Comparison of ENCODE assay signal across 24 mouse cellular contexts in the genomic region with DNA sequence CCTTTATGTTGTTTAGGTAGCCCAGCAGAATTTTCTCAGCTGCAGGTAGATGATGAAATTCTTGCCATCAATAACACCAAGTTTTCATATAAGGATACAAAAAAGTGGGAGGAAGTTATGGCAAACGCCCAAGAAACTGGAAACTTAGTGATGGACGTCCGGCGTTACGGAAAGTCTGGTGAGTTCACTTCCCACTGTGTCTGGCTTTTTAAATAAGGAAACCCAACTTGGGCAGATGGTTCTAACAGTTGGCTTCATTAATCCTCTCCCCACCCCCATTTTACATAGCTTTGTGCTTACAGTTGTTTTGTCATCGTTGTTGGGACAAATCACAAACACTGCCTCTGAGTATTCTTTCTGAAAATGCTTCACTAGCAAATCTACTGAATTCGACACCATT.
A peak's percentile ranks its signal among the peaks of the same experiment; 100 is the strongest.
DNase-seq lines count a peak whose midpoint lies in the region; ATAC-seq and TF ChIP-seq lines count a peak whose summit lies in the region.
"Had no signal": no experiment of that assay in that cellular context is flagged by ENCODE, and none has a peak within 500 bp of the region (broad histone marks: within the 10 kb centered on the region; RNA-seq: fewer than 3 reads in every experiment).

No protein-coding gene starts in this region.

- H3K9me3 ChIP-seq in forebrain, postnatal 0 days (ENCODE audit: low read length): no peaks in the 10 kb centered on the region
- no peaks in the 10 kb centered on the region for H3K9me3 ChIP-seq in forebrain, embryonic 10.5 days
- no peaks in the 10 kb centered on the region for H3K9me3 ChIP-seq in heart, embryonic 15.5 days (replicated peaks)
- H3K9me3 ChIP-seq: embryonic facial prominence, embryonic 15.5 days; hindbrain, embryonic 10.5 days; midbrain, embryonic 10.5 days had no signal

- no peak overlapping the region for H3K27ac ChIP-seq in forebrain, postnatal 0 days (ENCODE audit: low read depth, low read length)
- H3K27ac ChIP-seq in forebrain, embryonic 10.5 days: no peak overlapping the region
- H3K27ac ChIP-seq in heart, embryonic 15.5 days: 0 out of 2 replicates have a peak overlapping the region, but pooled peaks have one; percentile 5
- H3K27ac ChIP-seq: embryonic facial prominence, embryonic 15.5 days; hindbrain, embryonic 10.5 days; midbrain, embryonic 10.5 days; stomach, postnatal 0 days had no signal

- no peak for TF ChIP-seq CTCF in forebrain, postnatal 0 days (IDR thresholded peaks at IDR 0.05; ENCODE audit: low read depth)

- no peak; the same call in 1 of the 2 replicates for ATAC-seq in forebrain, postnatal 0 days
- no peak for ATAC-seq in heart, embryonic 15.5 days (replicated peaks; ENCODE audit: insufficient number of reproducible peaks, insufficient read depth, low FRiP score, low read depth)
- ATAC-seq: lung, postnatal 0 days; Patski had no signal

- H3K9ac ChIP-seq in forebrain, postnatal 0 days: no peak overlapping the region
- H3K9ac ChIP-seq in heart, embryonic 15.5 days: no peak overlapping the region
- H3K9ac ChIP-seq: embryonic facial prominence, embryonic 15.5 days had no signal

- no peaks in the 10 kb centered on the region for H3K27me3 ChIP-seq in forebrain, postnatal 0 days (ENCODE audit: insufficient read depth, low read length)
- no peaks in the 10 kb centered on the region for H3K27me3 ChIP-seq in forebrain, embryonic 10.5 days (ENCODE audit: poor library complexity, severe bottlenecking)
- H3K27me3 ChIP-seq in heart, embryonic 15.5 days: no peaks in the 10 kb centered on the region
- H3K27me3 ChIP-seq: CH12.LX; embryonic facial prominence, embryonic 15.5 days; Patski had no signal

- H3K4me2 ChIP-seq in forebrain, postnatal 0 days (ENCODE audit: low read depth): no peak overlapping the region
- no peak overlapping the region for H3K4me2 ChIP-seq in heart, embryonic 15.5 days
- H3K4me2 ChIP-seq: embryonic facial prominence, embryonic 15.5 days had no signal

- WGBS in forebrain, postnatal 0 days: 61% methylated on average over 7 of the region's 7 CpGs
- WGBS in forebrain, embryonic 10.5 days: 96% methylated on average over 7 of the region's 7 CpGs
- WGBS in heart, embryonic 15.5 days: 70% methylated on average over 7 of the region's 7 CpGs

- DNase-seq in forebrain, postnatal 0 days: peak; percentile 30
- DNase-seq in forebrain, embryonic 10.5 days (ENCODE audit: extremely low spot score, low spot score): no peak
- no peak for DNase-seq in heart, postnatal 25 days (ENCODE audit: low spot score)
- DNase-seq in layer of hippocampus, adult 9-11 months: peak; percentile 43
- no peak for DNase-seq in layer of hippocampus, adult 11-12 months (ENCODE audit: low spot score)
- peak; percentile 17 for DNase-seq in skeletal muscle tissue, adult 2 months (ENCODE audit: low read depth, low spot score)
- DNase-seq: adrenal gland, adult 2 months; B cell, adult 2 months; cerebellum, adult 18-20 months; cerebellum, postnatal 36 days; embryo, embryonic 11 days; kidney, adult 18-20 months; layer of hippocampus, postnatal 36 days; thymus, adult 2 months; thymus, postnatal 4 days had no signal

- H3K36me3 ChIP-seq in forebrain, postnatal 0 days (ENCODE audit: insufficient read depth): no peaks in the 10 kb centered on the region
- no peaks in the 10 kb centered on the region for H3K36me3 ChIP-seq in forebrain, embryonic 10.5 days (replicated peaks)
- H3K36me3 ChIP-seq in heart, embryonic 15.5 days: peaks cover 48% of the 10 kb centered on the region
- H3K36me3 ChIP-seq: embryonic facial prominence, embryonic 15.5 days; G1E; hindbrain, embryonic 10.5 days; midbrain, embryonic 10.5 days had no signal

- H3K4me1 ChIP-seq in forebrain, postnatal 0 days (ENCODE audit: insufficient read depth): no peaks in the 10 kb centered on the region
- no peaks in the 10 kb centered on the region for H3K4me1 ChIP-seq in forebrain, embryonic 10.5 days
- H3K4me1 ChIP-seq in heart, embryonic 15.5 days (replicated peaks): no peaks in the 10 kb centered on the region
- H3K4me1 ChIP-seq: embryonic facial prominence, embryonic 15.5 days; hindbrain, embryonic 10.5 days; midbrain, embryonic 10.5 days had no signal

- intact Hi-C loops in heart, postnatal 25 days (cut with DNase I): loop anchor here (2.0 to 5.0 kb wide), 2 partner anchors 15 to 40 kb away; no protein-coding TSS in a partner anchor

- H3K4me3 ChIP-seq in forebrain, postnatal 0 days (ENCODE audit: low read depth, low read length): no peak overlapping the region
- no peak overlapping the region for H3K4me3 ChIP-seq in forebrain, embryonic 10.5 days
- no peak overlapping the region for H3K4me3 ChIP-seq in heart, embryonic 15.5 days
- H3K4me3 ChIP-seq: embryonic facial prominence, embryonic 15.5 days; hindbrain, embryonic 10.5 days; midbrain, embryonic 10.5 days had no signal

Comparison
In these comparisons a context has a peak if more than half of its experiments do, and no peak if none do; other contexts are left out.
1. DNase-seq: peak in forebrain, postnatal 0 days (single experiment), layer of hippocampus, adult 9-11 months (single experiment) and skeletal muscle tissue, adult 2 months (single experiment); none in forebrain, embryonic 10.5 days (single experiment), heart, postnatal 25 days (single experiment) and layer of hippocampus, adult 11-12 months (single experiment).